In the genomic region with DNA sequence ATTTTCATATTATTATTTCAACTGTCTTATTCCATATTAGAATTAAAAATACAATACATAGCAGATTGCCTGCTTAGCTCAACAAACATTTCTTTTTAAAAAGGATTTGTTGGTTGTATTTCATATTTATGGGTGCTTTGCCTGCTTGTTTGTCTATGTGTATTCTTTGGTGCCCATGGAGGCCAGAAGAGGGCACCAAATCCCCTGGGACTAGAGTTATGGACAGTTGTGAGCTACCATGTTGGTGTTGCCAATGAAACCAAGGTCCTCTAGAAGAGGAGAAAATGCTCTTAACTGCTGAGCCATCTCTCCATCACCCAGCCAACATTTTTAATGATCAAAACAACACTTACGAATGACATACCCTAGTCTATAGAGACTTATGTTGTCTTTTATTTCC, we compare ENCODE assay signal across 10 mouse cellular contexts.
DNase-seq lines count a peak whose midpoint lies in the region; ATAC-seq and TF ChIP-seq lines count a peak whose summit lies in the region.
"Had no signal": no experiment of that assay in that cellular context is flagged by ENCODE, and none has a peak within 500 bp of the region (broad histone marks: within the 10 kb centered on the region; RNA-seq: fewer than 3 reads in every experiment).

No protein-coding gene starts in this region.

- TF ChIP-seq CTCF in intestine, postnatal 0 days (IDR thresholded peaks at IDR 0.05; ENCODE audit: low read depth), result peak; percentile 69

- no peak overlapping the region for H3K9ac ChIP-seq in intestine, postnatal 0 days (ENCODE audit: low read depth, low read length)
- no peak overlapping the region for H3K9ac ChIP-seq in intestine, embryonic 16.5 days (ENCODE audit: low read depth, low read length)

- intact Hi-C loops in left cerebral cortex, postnatal 4 days (cut with DNase I), result no loop called here

- no peak overlapping the region for H3K27ac ChIP-seq in intestine, postnatal 0 days (ENCODE audit: low read depth, low read length)
- H3K27ac ChIP-seq in intestine, embryonic 16.5 days (ENCODE audit: low read length), result no peak overlapping the region
- no peak overlapping the region for H3K27ac ChIP-seq in heart, embryonic 10.5 days

- no peaks in the 10 kb centered on the region for H3K27me3 ChIP-seq in intestine, postnatal 0 days (replicated peaks; ENCODE audit: control insufficient read depth, insufficient read depth, low read length)
- H3K27me3 ChIP-seq in intestine, embryonic 16.5 days (replicated peaks; ENCODE audit: control insufficient read depth, insufficient read depth, low read length), result no peaks in the 10 kb centered on the region
- no peaks in the 10 kb centered on the region for H3K27me3 ChIP-seq in heart, embryonic 10.5 days (ENCODE audit: insufficient read depth, poor library complexity, severe bottlenecking)

- H3K4me1 ChIP-seq in intestine, postnatal 0 days (replicated peaks; ENCODE audit: control insufficient read depth, insufficient read depth, low read length), result no peaks in the 10 kb centered on the region
- no peaks in the 10 kb centered on the region for H3K4me1 ChIP-seq in intestine, embryonic 16.5 days (ENCODE audit: control insufficient read depth, insufficient read depth, low read length)
- H3K4me1 ChIP-seq in heart, embryonic 10.5 days, result no peaks in the 10 kb centered on the region

- no peaks in the 10 kb centered on the region for H3K9me3 ChIP-seq in intestine, postnatal 0 days (ENCODE audit: control insufficient read depth)
- H3K9me3 ChIP-seq in intestine, embryonic 16.5 days (ENCODE audit: control insufficient read depth, low read length), result no peaks in the 10 kb centered on the region
- H3K9me3 ChIP-seq in heart, embryonic 10.5 days, result no peaks in the 10 kb centered on the region

- H3K36me3 ChIP-seq in intestine, postnatal 0 days (ENCODE audit: control insufficient read depth, insufficient read depth), result no peaks in the 10 kb centered on the region
- H3K36me3 ChIP-seq in intestine, embryonic 16.5 days (ENCODE audit: control insufficient read depth, insufficient read depth, low read length), result no peaks in the 10 kb centered on the region
- H3K36me3 ChIP-seq in heart, embryonic 10.5 days, result no peaks in the 10 kb centered on the region

- DNase-seq in A20 (ENCODE audit: low read depth, low spot score) (peak; percentile 52), R1 (ENCODE audit: low read depth, low spot score) (peak; percentile 68)
- peak; percentile 17 to 23 for DNase-seq in kidney, postnatal 4 days
- DNase-seq in ovary, postnatal 14 days (ENCODE audit: low spot score), result no peak
- no peak for DNase-seq in heart, embryonic 10.5 days (ENCODE audit: low spot score)
- no peak for DNase-seq in left cerebral cortex, postnatal 4 days
- DNase-seq: gastrocnemius, postnatal 14 days had no signal

- WGBS in intestine, postnatal 0 days, result 92% methylated on average over 1 of the region's 1 CpGs
- 98% methylated on average over 1 of the region's 1 CpGs for WGBS in intestine, embryonic 16.5 days
- 98% methylated on average over 1 of the region's 1 CpGs for WGBS in heart, embryonic 10.5 days

- ATAC-seq in intestine, postnatal 0 days, result no peak
- no peak for ATAC-seq in intestine, embryonic 16.5 days

- H3K4me2 ChIP-seq in intestine, postnatal 0 days (replicated peaks; ENCODE audit: low read depth), result no peak overlapping the region
- no peak overlapping the region for H3K4me2 ChIP-seq in intestine, embryonic 16.5 days (ENCODE audit: low read depth, low read length)

- no peak overlapping the region for H3K4me3 ChIP-seq in intestine, postnatal 0 days (ENCODE audit: low read depth, low read length)
- no peak overlapping the region for H3K4me3 ChIP-seq in intestine, embryonic 16.5 days (ENCODE audit: low read length)
- no peak overlapping the region for H3K4me3 ChIP-seq in heart, embryonic 10.5 days
- H3K4me3 ChIP-seq: myocyte had no signal

Comparison
In these comparisons a context has a peak if more than half of its experiments do, and no peak if none do; other contexts are left out.
1. DNase-seq: peak in A20 (single experiment), R1 (single experiment) and kidney, postnatal 4 days (2 of 2); none in ovary, postnatal 14 days (single experiment), heart, embryonic 10.5 days (single experiment) and left cerebral cortex, postnatal 4 days (single experiment).